Mouse (Mus musculus) MEL (cell line): Measurements from ENCODE around the gene 1500015O10Rik. TPM values are rescaled to one million over a fixed set of nuclear protein-coding genes. Genes with fewer than 3 reads are reported as not detected.

Source experiments
- DNase-seq: peaks from one replicate; pipeline ENCODE4 v3.0.0; 2011; ENCODE audit warnings: low read depth, low spot score
- H3K27ac ChIP-seq: 2 replicates; pipeline ENCODE4 v1.5.1; 2012; ENCODE audit warnings: low read depth, mild to moderate bottlenecking, control low read depth, low read length, moderate library complexity; ENCODE audit not compliant: control insufficient read depth
- H3K27me3 ChIP-seq, 2 experiments: fragments of 150-350 bp in 1 of 2; sonication (generic) in 1 of 2; 2 replicates each; pipeline ENCODE4 v1.6.1; 2012; ENCODE audit warnings: low read length in 2 of 2, mild to moderate bottlenecking in 2 of 2, improper control_type of control experiment in 1 of 2, moderate library complexity in 1 of 2; ENCODE audit not compliant: insufficient read depth in 2 of 2, control insufficient read depth in 1 of 2
- H3K36me3 ChIP-seq, 2 experiments: 2 replicates each; pipeline ENCODE4 v1.6.1; 2012 to 2014; ENCODE audit warnings: low read length in 2 of 2, improper control_type of control experiment in 1 of 2, inconsistent platforms in 1 of 2, mild to moderate bottlenecking in 1 of 2; ENCODE audit not compliant: insufficient read depth in 2 of 2, control insufficient read depth in 1 of 2
- H3K4me1 ChIP-seq, 2 experiments: fragments of 150-350 bp in 1 of 2; sonication (generic) in 1 of 2; 2 replicates each; pipeline ENCODE4 v1.6.1; 2012; ENCODE audit warnings: low read length in 2 of 2, improper control_type of control experiment in 1 of 2, mild to moderate bottlenecking in 1 of 2; ENCODE audit not compliant: insufficient read depth in 2 of 2, control insufficient read depth in 1 of 2
- H3K4me3 ChIP-seq, 2 experiments: fragments of 150-350 bp in 1 of 2; sonication (generic) in 1 of 2; 2 replicates each; pipeline ENCODE4 v1.5.1; 2012; ENCODE audit warnings: low read depth in 2 of 2, low read length in 2 of 2, mild to moderate bottlenecking in 2 of 2, moderate library complexity in 2 of 2, control low read depth in 1 of 2, improper control_type of control experiment in 1 of 2; ENCODE audit not compliant: control insufficient read depth in 1 of 2, insufficient read depth in 1 of 2
- H3K79me2 ChIP-seq: 2 replicates; pipeline ENCODE4 v1.6.1; 2012; ENCODE audit warnings: mild to moderate bottlenecking, low read length, moderate library complexity; ENCODE audit not compliant: control insufficient read depth, poor library complexity, insufficient read depth
- H3K9ac ChIP-seq: 2 replicates; pipeline ENCODE4 v1.6.1; 2012; ENCODE audit warnings: low read depth, mild to moderate bottlenecking, control low read depth, low read length, moderate library complexity; ENCODE audit not compliant: control insufficient read depth, poor library complexity, severe bottlenecking
- H3K9me3 ChIP-seq: fragments of 150-350 bp; sonication (generic); replicated peaks from 2 replicates; pipeline ENCODE4 v1.6.1; 2012; ENCODE audit warnings: mild to moderate bottlenecking, low read length, improper control_type of control experiment, moderate library complexity; ENCODE audit not compliant: insufficient read depth
- BHLHE40 ChIP-seq: IDR thresholded peaks from 2 replicates; pipeline ENCODE4 v1.6.1; 2012; ENCODE audit warnings: low read depth, mild to moderate bottlenecking, inconsistent platforms, low read length, improper control_type of control experiment, borderline replicate concordance
- CHD1 ChIP-seq: IDR thresholded peaks from 2 replicates; pipeline ENCODE4 v1.6.1; 2012; ENCODE audit warnings: low read depth, mild to moderate bottlenecking, inconsistent platforms, low read length, improper control_type of control experiment
- CHD2 ChIP-seq: IDR thresholded peaks from 2 replicates; pipeline ENCODE4 v1.6.1; 2011; ENCODE audit warnings: low read length, improper control_type of control experiment
- CTCF ChIP-seq, 3 experiments: IDR thresholded peaks in 2 of 3; conservative IDR thresholded peaks in 1 of 3; 2 replicates each; pipeline ENCODE4 v1.5.1; 2011 to 2012; ENCODE audit warnings: low read length in 3 of 3, low read depth in 2 of 3, mild to moderate bottlenecking in 2 of 3, improper control_type of control experiment in 1 of 3, inconsistent platforms in 1 of 3, mixed read lengths in 1 of 3, moderate library complexity in 1 of 3; ENCODE audit not compliant: control insufficient read depth in 1 of 3, insufficient read depth in 1 of 3, poor library complexity in 1 of 3, severe bottlenecking in 1 of 3
- E2F4 ChIP-seq: IDR thresholded peaks from 2 replicates; pipeline ENCODE4 v1.6.1; 2011; ENCODE audit warnings: low read depth, low read length, improper control_type of control experiment, borderline replicate concordance
- EP300 ChIP-seq, 2 experiments: IDR thresholded peaks; 2 replicates each; pipeline ENCODE4 v1.6.1; 2011; ENCODE audit warnings: improper control_type of control experiment in 2 of 2, low read length in 2 of 2, low read depth in 1 of 2, mild to moderate bottlenecking in 1 of 2
- GABPA ChIP-seq: IDR thresholded peaks from 2 replicates; pipeline ENCODE4 v1.6.1; 2012; ENCODE audit warnings: low read depth, mild to moderate bottlenecking, inconsistent platforms, low read length, improper control_type of control experiment, moderate library complexity
- JUND ChIP-seq: IDR thresholded peaks from 2 replicates; pipeline ENCODE4 v1.6.1; 2011; ENCODE audit warnings: low read depth, mild to moderate bottlenecking, improper control_type of control experiment, low read length
- MAX ChIP-seq: IDR thresholded peaks from 2 replicates; pipeline ENCODE4 v1.6.1; 2011; ENCODE audit warnings: low read length, improper control_type of control experiment
- MAZ ChIP-seq: IDR thresholded peaks from 2 replicates; pipeline ENCODE4 v1.6.1; 2012; ENCODE audit warnings: low read depth, mild to moderate bottlenecking, inconsistent platforms, low read length, improper control_type of control experiment
- MEF2A ChIP-seq: IDR thresholded peaks from 2 replicates; pipeline ENCODE4 v1.6.1; 2014; ENCODE audit warnings: low read depth, mild to moderate bottlenecking, inconsistent platforms, low read length, improper control_type of control experiment; ENCODE audit not compliant: poor library complexity, insufficient replicate concordance, severe bottlenecking; ENCODE audit errors: extremely low read depth
- MYB ChIP-seq: IDR thresholded peaks from 2 replicates; pipeline ENCODE4 v1.6.1; 2011; ENCODE audit warnings: mild to moderate bottlenecking, low read depth, low read length, improper control_type of control experiment
- MYC ChIP-seq: IDR thresholded peaks from 2 replicates; pipeline ENCODE4 v1.6.1; 2011; ENCODE audit warnings: low read depth, mild to moderate bottlenecking, low read length, improper control_type of control experiment, moderate library complexity
- POLR2AphosphoS5 ChIP-seq: IDR thresholded peaks from 2 replicates; pipeline ENCODE4 v1.6.1; 2012; ENCODE audit warnings: low read depth, borderline replicate concordance, mild to moderate bottlenecking, inconsistent platforms, low read length, moderate library complexity, mixed read lengths
- TBP ChIP-seq: IDR thresholded peaks from 2 replicates; pipeline ENCODE4 v1.8.0; 2011; ENCODE audit warnings: low read depth, low read length, improper control_type of control experiment
- UBTF ChIP-seq: IDR thresholded peaks from 2 replicates; pipeline ENCODE4 v1.6.1; 2012; ENCODE audit warnings: low read depth, mild to moderate bottlenecking, inconsistent platforms, low read length, improper control_type of control experiment, moderate library complexity, borderline replicate concordance; ENCODE audit not compliant: insufficient read depth
- USF2 ChIP-seq, 2 experiments: IDR thresholded peaks; 2 replicates each; pipeline ENCODE4 v1.6.1; 2011 to 2012; ENCODE audit warnings: improper control_type of control experiment in 2 of 2, low read length in 2 of 2, borderline replicate concordance in 1 of 2, inconsistent platforms in 1 of 2, low read depth in 1 of 2, mild to moderate bottlenecking in 1 of 2; ENCODE audit not compliant: insufficient read depth in 1 of 2
- ZC3H11A ChIP-seq: IDR thresholded peaks from 2 replicates; pipeline ENCODE4 v1.6.1; 2012; ENCODE audit warnings: low read depth, mild to moderate bottlenecking, inconsistent platforms, low read length, improper control_type of control experiment
- ZNF384 ChIP-seq: IDR thresholded peaks from 2 replicates; pipeline ENCODE4 v1.6.1; 2012; ENCODE audit warnings: low read depth, mild to moderate bottlenecking, inconsistent platforms, low read length, improper control_type of control experiment
- polyA plus RNA-seq, 2 experiments: library from polyadenylated mRNA; stranded (reverse) in 1 of 2; unstranded in 1 of 2; fragments of >175 nt in 1 of 2; fragments of >200 nt in 1 of 2; gene quantifications; 2 replicates each; pipeline versions ENCODE4 v1.2.1 to v1.2.4; 2012; ENCODE audit warnings: low replicate concordance in 2 of 2, low read depth in 1 of 2; ENCODE audit not compliant: insufficient read length in 2 of 2, insufficient read depth in 1 of 2, missing spikeins in 1 of 2
- total RNA-seq: library from RNA; depleted of rRNA; stranded (reverse); fragments of 300-350 nt; gene quantifications from 2 replicates; pipeline ENCODE4 v1.2.3, GENCODE M21; 2012

1500015O10Rik gene
- total and polyA plus RNA-seq, 3 experiments = 0.08 TPM; not detected in 2

DNA sequence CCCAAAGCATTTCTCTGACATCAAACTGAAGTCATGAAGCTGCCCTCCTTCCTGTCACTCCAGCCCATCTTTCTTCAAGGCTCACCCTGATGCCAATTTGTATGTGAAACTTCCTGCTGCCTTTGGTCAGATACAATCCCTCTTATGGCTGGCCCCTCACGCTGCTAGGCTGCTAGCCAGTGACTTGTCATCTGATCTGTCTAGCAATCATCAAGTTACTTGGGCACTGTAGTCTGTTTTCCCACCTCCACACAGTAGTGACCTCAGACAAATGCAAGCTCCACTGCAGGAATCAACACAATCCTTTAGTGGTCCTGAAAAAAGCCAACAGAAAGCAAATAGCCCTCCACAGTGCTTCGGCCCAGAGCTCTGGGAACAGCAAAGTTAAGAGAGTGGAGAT lies 50.8 kb downstream of the 1500015O10Rik start:
- no peaks in the 10 kb centered on the region for H3K4me1 ChIP-seq
- no peak overlapping the region for H3K27ac ChIP-seq
- H3K79me2 ChIP-seq = no peaks in the 10 kb centered on the region
- H3K9ac ChIP-seq = no peak overlapping the region
- no peaks in the 10 kb centered on the region for H3K27me3 ChIP-seq
- H3K4me3 ChIP-seq = no peak overlapping the region
- H3K9me3 ChIP-seq = no peaks in the 10 kb centered on the region
- TF ChIP-seq POLR2AphosphoS5 = no peak
- TF ChIP-seq EP300 (IDR thresholded peaks at IDR 0.05; ENCODE audit: low read depth in 1 of 2, low read length in 2 of 2) = no peak
- TF ChIP-seq UBTF = no peak
- no peak for TF ChIP-seq CHD1
- no peak for TF ChIP-seq ZC3H11A
- no peak for TF ChIP-seq MEF2A
- no peak for TF ChIP-seq E2F4
- no peak for TF ChIP-seq MAX
- TF ChIP-seq CTCF (IDR thresholded peaks at IDR 0.05 in 2 of 3, conservative IDR thresholded peaks at IDR 0.05 in 1 of 3; ENCODE audit: control insufficient read depth in 1 of 3, insufficient read depth in 1 of 3, low read depth in 2 of 3, low read length in 3 of 3, poor library complexity in 1 of 3, severe bottlenecking in 1 of 3) = no peak
- no peak for TF ChIP-seq MAZ
- no peak for DNase-seq
- H3K36me3 ChIP-seq = peaks cover 0 to 4% of the 10 kb centered on the region in 2 experiments; a peak in 2 of 4 replicates

DNA sequence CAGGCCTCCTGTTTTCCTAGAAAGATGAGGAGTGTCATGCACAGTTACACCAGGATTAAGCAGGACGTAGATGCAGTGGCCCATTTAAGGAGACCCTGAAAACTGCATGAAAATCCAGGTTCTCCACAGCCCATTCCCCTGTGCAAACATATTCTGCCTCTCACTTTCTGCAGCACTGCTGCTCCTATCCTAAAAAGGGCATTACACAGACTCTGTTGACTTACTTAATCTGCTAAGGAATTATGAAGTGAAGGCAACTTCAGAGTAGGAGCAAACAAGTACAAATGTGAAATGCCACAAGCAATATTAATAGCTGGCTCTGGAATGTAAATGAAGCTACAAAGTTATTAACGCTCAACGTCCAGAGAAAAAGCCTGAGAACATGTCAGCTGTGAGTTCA lies 51.3 kb downstream of the 1500015O10Rik start:
- H3K27me3 ChIP-seq = no peaks in the 10 kb centered on the region
- no peak overlapping the region for H3K27ac ChIP-seq
- no peaks in the 10 kb centered on the region for H3K9me3 ChIP-seq
- peaks cover 0 to 4% of the 10 kb centered on the region in 2 experiments; a peak in 2 of 4 replicates for H3K36me3 ChIP-seq
- TF ChIP-seq E2F4 (no peak), MAX (no peak), TBP (no peak), POLR2AphosphoS5 (no peak), ZNF384 (no peak), USF2 (IDR thresholded peaks at IDR 0.05; ENCODE audit: borderline replicate concordance in 1 of 2, insufficient read depth in 1 of 2, low read depth in 1 of 2, low read length in 2 of 2) (no peak), MEF2A (no peak), BHLHE40 (no peak), MYC (no peak), CHD2 (no peak), GABPA (no peak), MYB (no peak), ZC3H11A (no peak), JUND (no peak)
- TF ChIP-seq, all 39 proteins: peak for 0
- no peaks in the 10 kb centered on the region for H3K4me1 ChIP-seq
- H3K4me3 ChIP-seq = no peak overlapping the region
- no peak overlapping the region for H3K9ac ChIP-seq
- H3K79me2 ChIP-seq = no peaks in the 10 kb centered on the region
- no peak for DNase-seq
